Mouse (Mus musculus) lung, adult 2 months (tissue): ENCODE results near the gene Gas2l3.

ENCODE experiments used
- CTCF ChIP-seq: fragments of 200-500 bp; IDR thresholded peaks from 2 replicates; pipeline ENCODE4 v1.5.1; 2011; ENCODE audit warnings: mild to moderate bottlenecking, low read length, control low read depth; ENCODE audit not compliant: insufficient read depth
- POLR2A ChIP-seq: fragments of 200-500 bp; IDR thresholded peaks from 2 replicates; pipeline ENCODE4 v1.6.1; 2011; ENCODE audit warnings: low read depth, mild to moderate bottlenecking, control low read depth, low read length, borderline replicate concordance; ENCODE audit errors: extremely low read depth

GRCm38 (mm10) chr10:89424217-89424616 is 19.6 kb downstream of the Gas2l3 start:
- TF ChIP-seq POLR2A, result no peak
- no peak for TF ChIP-seq CTCF
